Mouse (Mus musculus): ENCODE data around the gene Map3k20.

DNA sequence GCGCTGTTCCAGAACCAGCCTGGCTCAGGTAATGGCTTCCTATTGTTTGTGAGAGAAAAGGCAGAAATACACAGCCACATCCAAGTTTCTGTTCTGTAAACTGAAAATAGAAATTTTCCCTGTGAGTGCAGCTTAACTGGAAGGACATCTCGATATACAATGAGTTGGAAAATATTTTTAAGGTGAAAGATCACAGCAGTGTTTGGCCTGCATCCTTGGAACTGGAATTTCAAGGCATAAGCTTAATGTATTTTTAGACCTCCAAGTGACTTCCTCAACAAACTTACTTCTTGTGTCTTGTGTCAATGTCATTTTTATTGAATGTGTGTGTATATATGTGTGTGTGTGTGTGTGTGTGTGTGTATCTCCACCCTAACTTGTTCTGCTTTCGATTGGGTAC is 90.4 kb downstream of the Map3k20 start:
- TF ChIP-seq CTCF (IDR thresholded peaks at IDR 0.05; ENCODE audit: low read depth) (no peak), EP300 (IDR thresholded peaks at IDR 0.05; ENCODE audit: low read depth) (no peak)

Data from liver, postnatal 0 days (tissue).